Mouse (Mus musculus) CD4-positive, CD25-positive, alpha-beta regulatory T cell, adult 2 months (primary cell): ENCODE measurements around the gene Kank4.

Source experiments
- DNase-seq: peaks from one replicate; pipeline ENCODE4 v3.0.0-alpha.2; 2012; ENCODE audit warnings: low read depth, low spot score

Kank4 gene

DNA sequence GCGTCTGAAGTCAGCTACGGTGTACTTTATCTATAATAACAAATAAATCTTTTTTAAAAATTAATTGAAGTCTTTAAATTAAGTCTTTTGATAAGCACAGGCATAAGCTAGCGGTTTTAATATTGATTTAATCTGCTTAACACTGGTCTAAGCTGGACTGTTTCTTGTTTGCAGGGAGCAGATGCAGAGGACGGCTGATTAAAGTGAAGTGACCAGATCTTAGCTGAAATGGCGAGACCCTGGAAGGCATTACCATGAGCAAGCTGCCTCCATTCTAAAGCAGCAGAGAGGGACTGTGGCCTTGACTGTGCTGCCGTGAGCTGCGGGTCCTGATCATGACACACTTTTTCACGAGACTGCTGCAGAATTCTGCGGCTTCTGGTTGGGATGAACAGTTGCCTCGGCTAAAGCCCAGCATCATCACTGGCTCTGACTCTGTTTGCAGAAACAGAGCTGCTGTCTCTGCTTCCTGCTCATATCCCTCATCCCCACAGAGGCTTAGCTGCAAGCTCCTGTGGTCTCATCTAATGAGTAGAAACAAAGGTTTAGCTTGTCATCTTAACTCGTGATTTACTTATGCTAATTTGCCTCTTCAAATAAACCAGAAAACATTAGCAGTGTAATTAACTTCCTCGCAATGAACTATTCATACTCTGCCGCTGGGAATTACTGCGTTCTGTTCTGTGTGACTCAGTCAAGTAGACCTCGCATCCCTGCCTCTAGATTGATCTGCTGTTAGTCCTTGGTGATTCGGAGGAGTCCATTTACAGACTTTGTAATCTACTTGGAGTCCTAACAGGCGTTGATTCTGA, 99.4 kb downstream of the Kank4 start:
- no peak for DNase-seq

- no peak for DNase-seq
Measured at GRCm38 (mm10) chr4:98710891-98711290, 106.4 kb downstream of the Kank4 start.
